Mouse (Mus musculus) liver, embryonic 14.5 days (tissue): ENCODE results near the gene Tnfrsf13b.

Experiments
- CTCF ChIP-seq: IDR thresholded peaks from 2 replicates; pipeline ENCODE4 v1.5.1; 2016; ENCODE audit warnings: antibody characterized with exemption, low read depth, control low read depth
- EP300 ChIP-seq: IDR thresholded peaks from 2 replicates; pipeline ENCODE4 v1.6.1; 2016; ENCODE audit warnings: antibody characterized with exemption, low read depth

- no peak for TF ChIP-seq CTCF
- no peak for TF ChIP-seq EP300
Measured at GRCm38 (mm10) chr11:61175778-61176177, 49.2 kb downstream of the Tnfrsf13b start.
